Mouse (Mus musculus) adrenal gland, postnatal 14 days (tissue): ENCODE measurements around the gene Luc7l2. TPM values are rescaled to one million over a fixed set of nuclear protein-coding genes. Genes with fewer than 3 reads are reported as not detected.

Experiments used
- DNase-seq: peaks from one replicate; pipeline ENCODE4 v3.0.0; 2021; ENCODE audit warnings: mixed read lengths
- microRNA-seq, 2 experiments: library from miRNA; unstranded; fragments of <30 nt; microRNA quantifications; one replicate each; pipeline ENCODE4 v1.2.0; 2021
- total RNA-seq: library from RNA; stranded (reverse); gene quantifications from 2 replicates; pipeline ENCODE4 v1.2.3, GENCODE M21; 2021

Luc7l2 gene
- total RNA-seq, 1 experiment from 2014 or later: 154 TPM

DNA sequence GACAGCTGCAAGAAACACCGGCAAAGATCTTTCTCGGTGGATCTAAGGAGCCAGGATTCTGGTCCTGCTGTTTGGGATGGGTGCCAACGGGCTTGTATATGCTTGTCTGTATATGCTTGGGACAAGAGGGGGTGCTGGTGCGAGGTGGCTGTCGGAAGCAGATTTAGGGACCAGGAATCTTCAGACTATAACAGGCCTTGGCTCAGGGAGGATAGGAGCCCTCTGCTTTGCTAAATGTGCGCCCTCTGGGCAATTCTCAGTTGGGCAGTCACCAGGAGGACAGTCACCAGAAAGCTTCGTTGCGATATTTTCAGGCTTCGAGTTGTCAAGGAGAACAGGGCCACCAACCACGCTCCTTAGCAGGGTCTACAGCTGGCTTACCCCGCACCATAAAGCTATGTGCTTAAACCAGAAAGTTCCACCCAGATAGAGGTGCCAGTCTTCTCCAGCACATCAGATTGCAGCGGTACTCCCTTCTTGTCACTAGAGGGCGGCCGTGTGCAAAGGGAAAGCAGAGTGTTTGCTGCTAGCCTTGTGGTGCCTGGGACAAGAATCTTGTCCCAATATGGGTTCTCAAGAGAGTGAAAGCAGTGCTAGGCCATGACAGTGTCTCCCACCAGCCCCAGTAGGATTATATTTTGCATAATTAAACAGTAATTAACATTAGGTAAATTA, 99.3 kb downstream of the Luc7l2 start:
- peak; percentile 83 for DNase-seq

Small RNAs within 50 kb of the gene (microRNA-seq; reads per million reads assigned to microRNA genes)
- 0 to 0.38 reads per million in 2 experiments for gene Mir7670

Other genes starting within 250 kb of the Luc7l2 start
- gene Zc3hav1, start 196.7 kb upstream of the Luc7l2 start, total RNA-seq: 45.0 and 49.5 TPM in 2 replicates
- gene Ttc26, start 169.9 kb upstream of the Luc7l2 start, total RNA-seq: 1.6 and 3.3 TPM in 2 replicates
- gene Ubn2, start 117.4 kb upstream of the Luc7l2 start, total RNA-seq: 27.6 and 29.0 TPM in 2 replicates
- gene Fmc1, start 17.8 kb upstream of the Luc7l2 start, total RNA-seq: 174 and 186 TPM in 2 replicates
- 0.78 and 1.1 TPM in 2 replicates for gene Klrg2, start 85.9 kb downstream of the Luc7l2 start, total RNA-seq
- gene Clec2l, start 111.7 kb downstream of the Luc7l2 start, total RNA-seq: 3.7 TPM in 2 replicates